Mouse (Mus musculus) cerebellum, adult 2 months (tissue): ENCODE measurements around the gene Tnrc6b. TPM values are rescaled to one million over a fixed set of nuclear protein-coding genes. Genes with fewer than 3 reads are reported as not detected.

Experiments
- DNase-seq, 2 experiments: peaks; one replicate each; pipeline ENCODE4 v3.0.0; 2021
- H3K27ac ChIP-seq: fragments of 200-500 bp; 2 replicates; pipeline ENCODE4 v1.5.1; 2012; ENCODE audit warnings: low read length, control low read depth, inconsistent platforms; ENCODE audit not compliant: insufficient read depth
- H3K27me3 ChIP-seq: fragments of 200-500 bp; 2 replicates; pipeline ENCODE4 v1.6.1; 2012; ENCODE audit warnings: inconsistent platforms, mild to moderate bottlenecking, low read length, moderate library complexity; ENCODE audit not compliant: control insufficient read depth, insufficient read depth
- H3K4me1 ChIP-seq: fragments of 200-500 bp; 2 replicates; pipeline ENCODE4 v1.6.1; 2011; ENCODE audit warnings: low read length; ENCODE audit not compliant: control insufficient read depth, insufficient read depth
- H3K4me3 ChIP-seq: fragments of 200-500 bp; replicated peaks from 2 replicates; pipeline ENCODE3; 2011; ENCODE audit warnings: mild to moderate bottlenecking, low read depth, low read length, control low read depth; ENCODE audit not compliant: insufficient read depth
- CTCF ChIP-seq: fragments of 200-500 bp; IDR thresholded peaks from 2 replicates; pipeline ENCODE4 v1.5.1; 2011; ENCODE audit warnings: low read depth, mild to moderate bottlenecking, control low read depth, low read length, moderate library complexity, borderline replicate concordance; ENCODE audit not compliant: insufficient read depth
- POLR2A ChIP-seq: fragments of 200-500 bp; IDR thresholded peaks from 2 replicates; pipeline ENCODE4 v1.6.1; 2011; ENCODE audit warnings: low read length, control low read depth, borderline replicate concordance; ENCODE audit not compliant: insufficient read depth
- WGBS: fragments of 180-500 bp; shearing (Covaris S2); methylation state at CpG from one replicate; pipeline ENCODE4 v1.1.7; 2018; 5-methylcytosine and 5-hydroxymethylcytosine counted together
- polyA plus RNA-seq: library from polyadenylated mRNA; depleted of rRNA; stranded (reverse); fragments of >200 nt; gene quantifications from 2 replicates; pipeline ENCODE4 v1.2.3, GENCODE M21; 2012

The Tnrc6b gene
- polyA plus RNA-seq, 1 experiment, result 32.5 TPM

DNA sequence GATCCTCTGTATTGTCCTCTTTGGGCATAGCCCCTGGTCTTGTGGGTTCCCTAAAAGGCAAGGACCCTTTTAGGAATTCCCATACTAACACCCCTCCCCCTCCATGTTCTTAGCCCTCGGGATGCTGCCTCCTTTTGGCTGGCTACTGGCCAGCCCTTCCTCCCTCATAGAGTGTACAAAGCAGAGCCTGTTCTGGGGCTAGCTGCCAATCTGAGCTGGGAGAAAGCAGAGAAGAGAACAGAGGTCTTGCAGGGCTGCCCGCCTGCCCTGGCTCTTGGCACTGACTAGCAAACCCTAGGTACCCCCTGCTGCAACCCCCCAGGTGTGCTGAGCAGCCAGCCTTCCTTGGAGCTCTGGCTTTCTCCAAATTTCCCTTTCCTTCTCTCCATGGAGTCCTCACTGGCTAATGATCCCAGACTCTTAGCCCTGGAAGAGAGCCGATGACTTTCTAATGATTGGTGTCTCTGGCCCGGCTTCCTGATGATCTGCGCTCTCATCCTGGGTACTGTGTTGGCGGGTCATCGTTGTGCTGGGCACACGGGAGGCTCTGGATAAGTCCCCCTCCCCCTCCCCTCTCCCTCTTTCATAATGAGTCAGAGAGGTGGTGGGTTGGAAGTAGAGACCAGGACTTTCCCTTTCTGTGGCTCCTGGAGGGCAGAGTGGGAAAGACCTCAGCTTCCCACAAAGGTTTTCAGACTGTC is 31.4 kb upstream of the Tnrc6b start:
- WGBS, result 6% methylated on average over 8 of the region's 8 CpGs
- Histone ChIP-seq H3K27ac (no peak overlapping the region), H3K27me3 (no peaks in the 10 kb centered on the region), H3K4me1 (peaks cover 14% of the 10 kb centered on the region), H3K4me3 (no peak overlapping the region)
- TF ChIP-seq CTCF, result no peak
- TF ChIP-seq POLR2A, result no peak
- DNase-seq, result peak; percentile 41 to 48

DNA sequence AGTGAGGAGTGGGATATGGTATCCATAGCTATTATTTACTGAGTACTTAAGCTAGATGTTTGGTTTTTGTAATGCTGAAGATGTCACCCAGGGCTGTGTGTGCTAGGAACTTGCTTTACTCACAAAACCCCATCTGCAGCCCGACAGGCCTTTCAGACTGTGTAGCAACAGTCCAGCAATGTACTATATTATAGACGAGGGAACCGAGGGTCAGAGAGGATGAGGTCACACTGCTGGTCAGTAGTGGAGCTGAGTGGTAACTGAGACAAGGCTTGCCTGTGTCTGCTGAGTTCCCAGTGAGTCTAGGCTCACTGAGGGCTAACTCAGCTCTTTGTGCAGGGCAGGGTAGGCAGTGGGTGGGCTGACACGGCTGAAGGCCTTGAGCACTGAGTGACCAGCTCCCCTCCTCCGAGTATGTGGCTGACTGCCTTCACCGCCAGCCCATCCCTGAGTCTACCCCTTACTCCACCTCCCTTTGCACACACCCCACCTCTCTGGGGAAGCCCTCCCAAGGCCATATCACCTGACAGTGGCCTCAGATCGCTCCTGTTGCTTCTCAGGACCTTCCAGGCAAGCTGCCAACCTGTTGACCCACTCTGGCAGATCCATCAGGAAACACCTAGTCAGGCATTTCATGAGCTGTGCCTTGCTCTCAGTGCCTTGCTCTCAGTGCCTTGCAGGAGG is 30.6 kb upstream of the Tnrc6b start:
- no peaks in the 10 kb centered on the region for H3K27me3 ChIP-seq
- peaks cover 14% of the 10 kb centered on the region for H3K4me1 ChIP-seq
- DNase-seq, result no peak
- H3K4me3 ChIP-seq, result no peak overlapping the region
- no peak overlapping the region for H3K27ac ChIP-seq
- WGBS, result 75% methylated on average over 7 of the region's 7 CpGs
- TF ChIP-seq POLR2A, result no peak
- no peak for TF ChIP-seq CTCF

DNA sequence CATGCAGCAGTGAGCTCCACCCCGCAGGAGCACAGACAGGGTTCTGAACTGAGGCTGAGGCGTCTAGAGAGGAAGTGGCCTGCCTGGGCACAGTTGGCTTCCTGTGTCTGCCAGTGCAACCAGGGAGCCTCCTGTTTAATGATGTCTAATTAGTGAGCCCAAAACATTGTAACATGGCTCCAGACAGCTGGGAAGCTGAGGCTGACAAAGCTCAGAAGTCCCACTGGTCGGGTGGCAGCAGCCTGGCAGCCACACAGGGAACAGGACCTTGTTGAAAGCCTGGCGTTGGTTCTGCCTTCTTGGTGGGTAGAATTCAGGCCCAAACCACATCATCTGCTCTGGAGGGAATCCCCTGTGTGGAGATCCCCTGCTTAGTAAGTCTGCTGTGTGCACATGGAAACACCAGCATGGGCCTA is 29.6 kb upstream of the Tnrc6b start:
- Histone ChIP-seq H3K4me3 (no peak overlapping the region), H3K27me3 (no peaks in the 10 kb centered on the region), H3K27ac (no peak overlapping the region), H3K4me1 (peaks cover 14% of the 10 kb centered on the region)
- TF ChIP-seq POLR2A, result no peak
- no peak for TF ChIP-seq CTCF
- DNase-seq, result no peak
- WGBS, result 71% methylated on average over 4 of the region's 4 CpGs

DNA sequence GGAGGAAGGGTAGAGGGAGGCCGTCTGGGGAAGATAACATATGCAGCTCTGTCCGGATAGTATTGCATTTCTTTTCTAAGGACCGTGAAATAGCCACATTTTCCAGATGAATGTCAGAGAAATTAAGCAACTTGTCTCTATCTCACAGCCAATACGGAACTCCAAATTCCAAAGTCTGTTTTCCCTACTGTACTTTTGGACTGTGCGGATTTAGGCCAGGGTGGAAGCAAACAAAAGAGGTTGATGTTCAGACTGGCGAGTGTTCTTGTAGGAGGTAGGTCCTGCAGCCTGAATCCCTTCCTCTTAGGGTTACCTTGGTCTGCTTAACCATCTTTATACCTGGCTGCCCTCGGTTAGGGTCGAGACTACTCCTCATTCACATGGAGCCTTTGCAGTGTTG is 28.8 kb upstream of the Tnrc6b start:
- H3K4me1 ChIP-seq, result peaks cover 14% of the 10 kb centered on the region
- no peak for TF ChIP-seq POLR2A
- TF ChIP-seq CTCF, result no peak
- no peak overlapping the region for H3K4me3 ChIP-seq
- DNase-seq, result no peak
- H3K27ac ChIP-seq, result no peak overlapping the region
- no peaks in the 10 kb centered on the region for H3K27me3 ChIP-seq
- WGBS, result 94% methylated on average over 8 of the region's 8 CpGs

DNA sequence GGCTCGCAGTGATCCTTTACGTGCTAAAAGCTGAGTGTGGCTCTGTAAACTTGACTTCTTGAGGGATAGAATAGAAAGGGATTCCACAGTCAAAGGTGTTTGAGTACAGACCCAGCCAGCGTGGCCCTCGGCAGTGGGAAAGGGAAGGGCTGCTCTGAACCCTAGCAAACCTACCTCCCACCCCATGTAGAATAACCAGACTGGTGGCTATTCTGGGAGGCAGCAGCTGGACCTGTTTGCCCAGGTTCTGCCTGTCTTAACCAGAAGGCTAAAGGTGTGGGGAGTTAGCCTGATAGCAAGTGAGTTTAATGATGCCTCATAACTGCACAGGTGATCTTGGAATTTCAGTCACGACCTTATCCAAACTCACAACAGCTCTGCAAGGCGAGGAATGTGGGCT is 28.0 kb upstream of the Tnrc6b start:
- Histone ChIP-seq H3K27ac (no peak overlapping the region), H3K4me3 (no peak overlapping the region), H3K4me1 (peaks cover 14% of the 10 kb centered on the region), H3K27me3 (no peaks in the 10 kb centered on the region)
- 99% methylated on average over 6 of the region's 6 CpGs for WGBS
- no peak for TF ChIP-seq POLR2A
- no peak for TF ChIP-seq CTCF
- no peak for DNase-seq

DNA sequence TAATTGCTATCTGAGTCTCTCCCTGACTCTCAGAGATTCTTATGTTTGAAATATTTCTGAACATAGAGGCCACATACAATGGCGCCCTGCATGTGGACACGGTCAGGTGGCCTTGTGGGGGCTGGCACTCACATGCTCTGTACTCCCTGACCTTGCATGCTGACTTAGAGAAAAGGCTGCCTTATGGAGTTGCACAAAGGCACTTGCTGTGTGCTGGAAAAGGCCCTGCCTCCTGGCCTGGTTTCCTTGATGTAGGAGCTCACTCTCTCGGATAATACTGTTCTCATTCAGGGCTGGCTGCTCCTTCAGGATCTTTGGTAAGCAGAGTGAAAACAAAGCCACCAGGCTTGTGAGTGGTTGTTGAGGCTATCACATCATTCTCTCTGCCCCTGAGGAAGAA is 27.1 kb upstream of the Tnrc6b start:
- 70% methylated on average over 3 of the region's 3 CpGs for WGBS
- no peak overlapping the region for H3K27ac ChIP-seq
- H3K4me3 ChIP-seq, result no peak overlapping the region
- H3K27me3 ChIP-seq, result no peaks in the 10 kb centered on the region
- TF ChIP-seq CTCF (no peak), POLR2A (no peak)
- peaks cover 14% of the 10 kb centered on the region for H3K4me1 ChIP-seq
- DNase-seq, result no peak

DNA sequence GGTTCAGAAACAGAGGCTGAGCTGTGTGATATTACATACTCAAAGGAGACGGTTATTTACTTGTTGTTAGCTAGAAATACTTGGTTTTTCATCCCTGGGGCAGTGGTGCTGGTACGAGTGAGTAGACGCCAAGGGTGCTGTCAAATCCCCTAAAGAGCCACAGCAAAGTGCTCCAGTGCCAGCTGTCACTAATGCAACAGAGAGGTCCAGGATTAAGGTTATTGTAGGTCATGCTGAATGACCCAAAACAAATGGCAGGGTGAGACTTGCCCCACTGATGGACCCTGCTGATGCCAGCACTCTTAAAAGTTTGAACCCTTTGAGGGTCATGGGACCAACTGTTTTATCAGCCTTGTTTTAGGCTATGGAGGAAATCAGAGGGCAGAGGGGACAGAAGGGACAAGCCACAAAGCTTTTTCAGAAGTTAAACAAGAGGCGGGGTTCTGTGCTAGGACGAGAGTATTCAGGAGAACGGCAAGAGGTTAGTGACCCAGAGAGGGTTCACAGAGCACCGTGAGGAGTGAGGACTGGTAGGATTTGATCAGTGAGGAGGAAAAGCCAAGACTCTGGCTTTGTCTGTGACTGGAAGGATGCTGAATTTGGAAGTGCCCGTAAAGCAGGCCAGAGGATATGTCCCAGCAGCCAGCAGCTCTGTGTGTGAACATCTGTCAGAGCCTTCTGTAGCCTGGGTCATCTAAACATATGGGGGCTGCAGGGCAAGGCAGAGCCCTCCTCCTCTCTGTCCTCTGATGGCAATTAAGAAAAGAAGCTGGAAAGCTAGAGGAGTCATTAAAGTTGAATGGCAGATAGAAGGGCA is 26.1 kb upstream of the Tnrc6b start:
- DNase-seq, result no peak
- Histone ChIP-seq H3K4me3 (no peak overlapping the region), H3K27ac (no peak overlapping the region), H3K27me3 (no peaks in the 10 kb centered on the region), H3K4me1 (peaks cover 6% of the 10 kb centered on the region; the same call in 1 of the 2 replicates)
- TF ChIP-seq CTCF (no peak), POLR2A (no peak)
- WGBS, result 78% methylated on average over 8 of the region's 8 CpGs

DNA sequence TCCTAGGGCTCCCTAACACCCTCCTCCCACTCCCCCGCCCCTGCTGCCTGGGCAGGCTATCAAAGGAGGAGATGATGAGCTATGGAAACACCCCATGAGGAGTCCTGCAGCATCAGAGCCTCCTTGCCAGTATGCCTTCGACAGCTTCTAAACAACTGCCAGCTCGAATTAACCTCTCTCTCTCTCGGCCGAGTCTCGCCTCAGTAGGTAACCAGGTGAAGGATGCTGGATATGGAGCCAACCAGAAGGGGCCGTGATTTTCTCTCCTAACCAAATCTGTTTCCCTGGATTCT is 25.6 kb upstream of the Tnrc6b start:
- WGBS, result 65% methylated on average over 7 of the region's 7 CpGs
- H3K27ac ChIP-seq, result no peak overlapping the region
- H3K4me3 ChIP-seq, result no peak overlapping the region
- no peak for DNase-seq
- H3K4me1 ChIP-seq, result peaks cover 3% of the 10 kb centered on the region; the same call in 1 of the 2 replicates
- no peaks in the 10 kb centered on the region for H3K27me3 ChIP-seq
- TF ChIP-seq POLR2A (no peak), CTCF (no peak)
